Mouse (Mus musculus): ENCODE results near the gene Gadd45gip1. TPM values are rescaled to one million over a fixed set of nuclear protein-coding genes. Genes with fewer than 3 reads are reported as not detected.
"Not testable (repeated sequence)": the region's sequence is repeated elsewhere in the genome, so short reads cannot be mapped to it uniquely, and the experiment has no call there.

The Gadd45gip1 gene
- polyA plus RNA-seq, 1 experiment from 2014 or later = 38.6 TPM

DNA sequence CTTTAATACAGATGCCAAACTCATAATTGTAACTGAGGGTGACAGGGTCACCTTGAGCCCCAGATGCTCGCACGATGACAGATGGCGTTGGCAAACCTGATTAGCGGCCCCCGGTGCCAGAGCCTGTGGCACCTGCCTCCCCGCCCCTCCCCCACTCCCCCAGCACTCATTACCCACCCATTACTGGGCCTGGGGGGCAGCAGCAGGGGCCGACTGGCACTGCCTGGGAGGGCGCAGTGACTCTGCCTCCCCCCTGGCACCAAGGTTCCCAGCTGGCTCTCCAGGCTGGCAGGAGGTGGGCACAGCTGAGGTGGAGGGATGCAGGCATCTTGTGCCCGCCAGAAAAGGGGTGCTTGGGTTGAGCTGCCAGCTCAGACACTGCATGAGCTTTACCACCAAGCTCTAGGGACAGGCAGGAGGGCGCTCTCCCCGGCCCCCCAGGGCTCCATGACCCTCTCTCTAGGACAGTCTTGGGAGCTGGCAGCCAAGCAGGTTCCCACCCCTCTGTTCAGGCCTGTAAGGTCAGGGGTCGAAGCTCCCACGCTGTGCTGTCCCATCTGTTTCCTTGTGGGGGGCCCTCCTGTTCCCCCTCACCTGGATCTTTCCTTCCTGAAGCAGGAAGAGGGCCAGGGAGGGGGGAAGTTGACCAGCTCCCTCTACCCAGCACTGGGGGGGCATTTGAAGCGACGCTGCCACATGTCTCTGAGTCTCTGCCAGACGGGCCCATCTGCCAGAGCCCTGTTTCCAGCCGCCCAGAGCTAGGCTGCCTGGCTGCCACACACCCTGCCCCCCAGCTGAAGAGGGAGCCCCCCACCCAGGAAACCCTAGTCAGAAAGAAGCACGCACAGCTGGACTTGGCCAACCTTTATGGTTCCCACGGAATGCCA is 16.5 kb upstream of the Gadd45gip1 start:
- ATAC-seq (ENCODE audit: insufficient read depth, low FRiP score, low TSS enrichment) (no peak), DNase-seq (ENCODE audit: low spot score) (no peak)
- H3K9ac ChIP-seq (ENCODE audit: low read length) = no peak overlapping the region
- no peaks in the 10 kb centered on the region for H3K36me3 ChIP-seq (ENCODE audit: control insufficient read depth, insufficient read depth, low read length)
- H3K9me3 ChIP-seq (ENCODE audit: control insufficient read depth, low read length) = no peaks in the 10 kb centered on the region
- no peak overlapping the region for H3K4me2 ChIP-seq (ENCODE audit: low read depth)
- 52% methylated on average over 19 of the region's 19 CpGs for WGBS
- peaks cover 9% of the 10 kb centered on the region; the same call in 1 of the 2 replicates for H3K4me1 ChIP-seq (ENCODE audit: control insufficient read depth, insufficient read depth, low read length)
- no peak overlapping the region for H3K27ac ChIP-seq (ENCODE audit: low read depth, low read length)
- H3K4me3 ChIP-seq (ENCODE audit: low read depth, low read length) = no peak overlapping the region
- H3K27me3 ChIP-seq (ENCODE audit: control insufficient read depth, insufficient read depth, low read length) = peaks cover 24% of the 10 kb centered on the region

DNA sequence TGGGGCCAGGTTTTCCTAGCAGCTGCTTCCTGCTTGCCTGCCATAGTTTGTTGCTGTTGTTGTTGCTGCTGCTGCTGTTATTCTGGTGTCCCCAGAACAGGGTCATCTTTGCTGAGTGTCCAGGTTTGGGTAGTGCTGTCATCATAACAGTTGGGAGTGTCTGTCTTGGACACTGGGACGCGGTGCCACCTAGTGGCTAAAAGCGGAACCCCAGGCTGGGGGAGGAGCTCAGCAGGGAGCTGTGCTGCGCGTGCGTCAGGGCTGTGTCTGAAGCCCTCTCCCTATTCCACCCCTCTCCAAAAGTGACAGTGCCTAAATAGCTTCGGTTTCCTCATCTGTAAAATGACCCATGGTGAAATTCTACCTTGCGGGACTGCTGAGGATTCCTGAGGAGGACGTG is 15.8 kb upstream of the Gadd45gip1 start:
- H3K9me3 ChIP-seq (ENCODE audit: control insufficient read depth, low read length) = no peaks in the 10 kb centered on the region
- no peak overlapping the region for H3K4me3 ChIP-seq (ENCODE audit: low read depth, low read length)
- H3K9ac ChIP-seq (ENCODE audit: low read length) = no peak overlapping the region
- H3K4me2 ChIP-seq (ENCODE audit: low read depth) = no peak overlapping the region
- whole genome bisulfite sequencing = 12% methylated on average over 9 of the region's 9 CpGs
- peaks cover 24% of the 10 kb centered on the region for H3K27me3 ChIP-seq (ENCODE audit: control insufficient read depth, insufficient read depth, low read length)
- no peak overlapping the region for H3K27ac ChIP-seq (ENCODE audit: low read depth, low read length)
- ATAC-seq (ENCODE audit: insufficient read depth, low FRiP score, low TSS enrichment) = peak; percentile 39; the same call in 1 of the 2 replicates
- H3K4me1 ChIP-seq (ENCODE audit: control insufficient read depth, insufficient read depth, low read length) = peaks cover 9% of the 10 kb centered on the region; the same call in 1 of the 2 replicates
- peak; percentile 91 for DNase-seq (ENCODE audit: low spot score)
- no peaks in the 10 kb centered on the region for H3K36me3 ChIP-seq (ENCODE audit: control insufficient read depth, insufficient read depth, low read length)

DNA sequence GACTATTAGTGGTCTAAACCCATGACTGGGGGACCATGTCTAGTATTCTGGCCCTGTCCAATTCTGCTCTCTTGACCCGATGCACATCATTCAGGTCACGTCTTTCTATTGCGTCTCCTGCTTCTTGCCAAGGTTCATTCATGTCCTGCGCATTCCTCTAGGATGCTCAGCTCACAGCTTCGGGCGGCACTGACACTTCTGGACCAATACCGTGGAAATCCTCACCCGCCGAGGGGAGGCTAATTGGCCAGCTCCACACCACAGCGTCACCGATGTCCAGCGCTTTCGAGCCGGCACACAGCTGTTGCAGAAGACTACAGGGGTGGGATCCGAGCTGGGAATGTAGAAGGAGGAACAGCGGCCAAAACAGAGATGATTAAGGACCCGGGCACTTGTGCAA is 15.2 kb upstream of the Gadd45gip1 start:
- no peak overlapping the region for H3K4me3 ChIP-seq (ENCODE audit: low read depth, low read length)
- DNase-seq (ENCODE audit: low spot score) (no peak), ATAC-seq (ENCODE audit: insufficient read depth, low FRiP score, low TSS enrichment) (no peak)
- WGBS = 79% methylated on average over 17 of the region's 17 CpGs
- no peaks in the 10 kb centered on the region for H3K9me3 ChIP-seq (ENCODE audit: control insufficient read depth, low read length)
- no peak overlapping the region for H3K27ac ChIP-seq (ENCODE audit: low read depth, low read length)
- H3K27me3 ChIP-seq (ENCODE audit: control insufficient read depth, insufficient read depth, low read length) = peaks cover 20% of the 10 kb centered on the region
- H3K36me3 ChIP-seq (ENCODE audit: control insufficient read depth, insufficient read depth, low read length) = no peaks in the 10 kb centered on the region
- H3K4me2 ChIP-seq (ENCODE audit: low read depth) = no peak overlapping the region
- peaks cover 9% of the 10 kb centered on the region; the same call in 1 of the 2 replicates for H3K4me1 ChIP-seq (ENCODE audit: control insufficient read depth, insufficient read depth, low read length)
- no peak overlapping the region for H3K9ac ChIP-seq (ENCODE audit: low read length)

DNA sequence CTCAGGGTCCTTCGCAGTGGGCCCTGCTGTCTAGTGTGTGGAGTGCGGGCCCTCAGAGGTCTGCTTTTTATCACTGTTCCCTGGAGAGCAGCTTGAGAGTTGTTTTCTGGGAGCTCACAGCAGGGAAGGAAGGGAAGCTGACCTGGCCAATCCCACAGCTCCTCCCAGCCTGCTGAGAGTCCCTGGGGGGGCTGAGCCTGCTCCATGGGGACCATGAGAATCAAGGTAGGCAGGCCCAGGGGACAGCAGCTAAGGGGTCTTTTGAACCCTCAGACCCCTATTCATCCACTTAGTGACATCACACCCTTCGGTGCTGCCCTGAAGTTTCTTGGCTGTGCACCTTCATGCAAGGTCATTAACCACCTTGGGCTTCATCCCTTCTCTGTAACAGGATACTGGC is 8.6 kb upstream of the Gadd45gip1 start, which contains the start of gene Dand5:
TSS of gene Dand5 (minus strand) at position 101 of the 400 bp plus-strand sequence.
- peak within 1 kb of the TSS; percentile 33 for H3K4me2 ChIP-seq (ENCODE audit: low read depth)
- no peak within 1 kb of the TSS for H3K9ac ChIP-seq (ENCODE audit: low read length)
- WGBS = 22% methylated on average over 3 of the region's 3 CpGs
- no peaks in the 10 kb centered on the region for H3K9me3 ChIP-seq (ENCODE audit: control insufficient read depth, low read length)
- H3K27ac ChIP-seq (ENCODE audit: low read depth, low read length) = no peak within 1 kb of the TSS
- H3K4me1 ChIP-seq (ENCODE audit: control insufficient read depth, insufficient read depth, low read length) = 0 out of 2 replicates have a peak, but pooled peaks cover 3% of the 10 kb centered on the region
- H3K27me3 ChIP-seq (ENCODE audit: control insufficient read depth, insufficient read depth, low read length) = peaks cover 3% of the 10 kb centered on the region; the same call in 1 of the 2 replicates
- no peak within 1 kb of the TSS for H3K4me3 ChIP-seq (ENCODE audit: low read depth, low read length)
- ATAC-seq (ENCODE audit: insufficient read depth, low FRiP score, low TSS enrichment) (no peak), DNase-seq (ENCODE audit: low spot score) (no peak)
- no peaks in the 10 kb centered on the region for H3K36me3 ChIP-seq (ENCODE audit: control insufficient read depth, insufficient read depth, low read length)

DNA sequence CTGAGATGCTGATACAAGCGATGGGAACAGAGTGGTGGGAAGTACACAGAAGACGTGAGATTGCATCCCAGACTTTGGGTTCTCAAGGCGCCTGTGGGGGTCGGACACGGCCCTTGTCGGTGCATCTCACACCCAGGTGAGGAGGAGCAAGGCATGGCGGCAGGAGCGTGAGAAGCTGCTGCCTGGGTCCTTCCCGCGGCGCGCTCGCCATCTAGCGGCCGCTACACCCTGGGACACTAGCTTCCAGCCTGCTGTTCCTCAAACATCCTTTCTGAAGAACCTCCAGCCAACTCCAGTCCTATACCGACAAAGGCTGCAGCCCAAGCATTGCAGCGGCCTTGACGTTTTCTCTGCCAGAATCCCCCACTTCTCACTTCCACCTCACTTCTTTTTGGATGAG is 7.7 kb upstream of the Gadd45gip1 start:
- 1% methylated on average over 18 of the region's 18 CpGs for WGBS
- H3K4me2 ChIP-seq (ENCODE audit: low read depth) = peak overlapping the region; percentile 33
- no peak overlapping the region for H3K4me3 ChIP-seq (ENCODE audit: low read depth, low read length)
- peaks cover 3% of the 10 kb centered on the region; the same call in 1 of the 2 replicates for H3K27me3 ChIP-seq (ENCODE audit: control insufficient read depth, insufficient read depth, low read length)
- ATAC-seq (ENCODE audit: insufficient read depth, low FRiP score, low TSS enrichment) (peak; percentile 81), DNase-seq (ENCODE audit: low spot score) (peak; percentile 87)
- H3K27ac ChIP-seq (ENCODE audit: low read depth, low read length) = no peak overlapping the region
- no peaks in the 10 kb centered on the region for H3K36me3 ChIP-seq (ENCODE audit: control insufficient read depth, insufficient read depth, low read length)
- 0 out of 2 replicates have a peak, but pooled peaks cover 3% of the 10 kb centered on the region for H3K4me1 ChIP-seq (ENCODE audit: control insufficient read depth, insufficient read depth, low read length)
- no peaks in the 10 kb centered on the region for H3K9me3 ChIP-seq (ENCODE audit: control insufficient read depth, low read length)
- no peak overlapping the region for H3K9ac ChIP-seq (ENCODE audit: low read length)

DNA sequence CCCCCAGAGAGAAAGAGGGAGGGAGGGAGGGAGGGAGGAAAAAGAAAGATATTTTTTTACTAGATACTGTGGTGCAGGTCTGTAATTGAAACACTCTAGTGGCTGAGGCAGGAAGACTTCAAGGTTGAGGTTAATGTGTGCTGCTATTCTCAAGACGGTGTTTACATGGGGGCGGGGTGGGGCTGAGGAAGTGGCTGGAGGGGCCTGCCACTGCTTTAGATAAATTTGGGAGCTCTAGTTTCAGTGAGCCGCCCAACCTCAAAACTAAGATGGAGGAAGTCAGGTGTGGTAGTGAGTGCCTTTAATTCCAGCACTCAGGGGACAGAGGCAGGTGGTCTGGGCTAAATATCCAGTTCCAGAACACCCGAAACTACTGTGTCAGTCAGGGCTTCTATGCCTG is 5.7 kb upstream of the Gadd45gip1 start:
- WGBS = 65% methylated on average over 4 of the region's 4 CpGs
- DNase-seq (ENCODE audit: low spot score) (no peak), ATAC-seq (ENCODE audit: insufficient read depth, low FRiP score, low TSS enrichment) (no peak)
- no peak overlapping the region for H3K4me2 ChIP-seq (ENCODE audit: low read depth)
- H3K27me3 ChIP-seq (ENCODE audit: control insufficient read depth, insufficient read depth, low read length) = peaks cover 3% of the 10 kb centered on the region; the same call in 1 of the 2 replicates
- no peaks in the 10 kb centered on the region for H3K36me3 ChIP-seq (ENCODE audit: control insufficient read depth, insufficient read depth, low read length)
- no peaks in the 10 kb centered on the region for H3K9me3 ChIP-seq (ENCODE audit: control insufficient read depth, low read length)
- 0 out of 2 replicates have a peak, but pooled peaks cover 3% of the 10 kb centered on the region for H3K4me1 ChIP-seq (ENCODE audit: control insufficient read depth, insufficient read depth, low read length)
- no peak overlapping the region for H3K27ac ChIP-seq (ENCODE audit: low read depth, low read length)
- H3K4me3 ChIP-seq (ENCODE audit: low read depth, low read length) = no peak overlapping the region
- no peak overlapping the region for H3K9ac ChIP-seq (ENCODE audit: low read length)

DNA sequence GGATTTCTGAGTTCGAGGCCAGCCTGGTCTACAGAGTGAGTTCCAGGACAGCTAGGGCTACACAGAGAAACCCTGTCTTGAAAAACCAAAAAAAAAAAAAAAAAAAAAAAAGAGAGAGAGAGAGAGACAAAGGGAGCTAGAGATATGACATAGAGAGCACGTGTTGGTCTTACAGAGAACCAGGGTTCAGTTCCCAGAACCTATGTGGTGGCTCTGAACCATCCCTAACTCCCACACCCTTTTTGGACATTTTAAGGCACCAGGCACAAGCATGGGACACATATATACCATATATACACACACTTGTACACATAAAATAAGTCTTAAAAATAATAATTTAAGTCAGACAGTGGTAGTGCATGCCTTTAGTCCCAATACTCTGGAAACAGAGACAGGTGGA is 4.8 kb upstream of the Gadd45gip1 start:
- WGBS = 87% methylated on average over 2 of the region's 2 CpGs
- not testable (repeated sequence) for H3K9me3 ChIP-seq (ENCODE audit: control insufficient read depth, low read length); ATAC-seq (ENCODE audit: insufficient read depth, low FRiP score, low TSS enrichment); H3K4me2 ChIP-seq (ENCODE audit: low read depth); H3K27ac ChIP-seq (ENCODE audit: low read depth, low read length); H3K36me3 ChIP-seq (ENCODE audit: control insufficient read depth, insufficient read depth, low read length); H3K27me3 ChIP-seq (ENCODE audit: control insufficient read depth, insufficient read depth, low read length); H3K9ac ChIP-seq (ENCODE audit: low read length); H3K4me1 ChIP-seq (ENCODE audit: control insufficient read depth, insufficient read depth, low read length); DNase-seq (ENCODE audit: low spot score); H3K4me3 ChIP-seq (ENCODE audit: low read depth, low read length)

DNA sequence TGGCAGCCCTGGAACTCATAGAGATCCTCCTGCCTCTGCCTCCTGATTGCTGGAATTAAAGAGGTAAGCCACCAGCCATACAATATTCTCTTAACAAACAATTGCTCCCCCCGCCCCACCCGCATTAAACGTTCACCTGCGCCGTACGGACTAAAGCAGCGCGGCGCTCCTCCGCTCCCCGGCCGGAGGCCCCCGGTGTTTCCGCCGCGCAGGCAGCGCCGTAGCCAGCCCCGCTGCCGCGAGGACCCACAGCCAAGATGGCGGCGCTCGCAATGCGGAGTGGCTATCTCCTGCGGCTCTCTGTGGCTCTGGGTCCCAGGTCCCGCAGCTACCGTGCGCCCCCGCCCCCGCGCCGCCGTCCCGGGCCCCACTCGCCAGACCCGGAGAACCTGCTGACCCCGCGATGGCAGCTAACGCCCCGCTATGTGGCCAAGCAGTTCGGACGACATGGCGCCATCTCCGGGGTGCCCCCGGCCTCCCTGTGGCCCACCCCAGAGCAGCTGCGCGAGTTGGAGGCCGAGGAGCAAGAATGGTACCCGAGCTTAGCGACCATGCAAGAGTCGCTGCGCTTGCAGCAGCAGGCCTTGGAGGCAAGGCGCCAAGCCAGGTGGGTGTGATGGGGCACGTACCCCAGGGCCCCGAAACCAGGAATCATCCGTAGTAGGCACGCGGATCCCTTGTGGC is 854 bp downstream of the Gadd45gip1 start:
- peak overlapping the region; percentile 99 for H3K9ac ChIP-seq (ENCODE audit: low read length)
- H3K27ac ChIP-seq (ENCODE audit: low read depth, low read length) = peak overlapping the region; percentile 93
- ATAC-seq (ENCODE audit: insufficient read depth, low FRiP score, low TSS enrichment) (peak; percentile 83), DNase-seq (ENCODE audit: low spot score) (peak; percentile 85)
- H3K4me1 ChIP-seq (ENCODE audit: control insufficient read depth, insufficient read depth, low read length) = peaks cover 6% of the 10 kb centered on the region
- no peaks in the 10 kb centered on the region for H3K9me3 ChIP-seq (ENCODE audit: control insufficient read depth, low read length)
- 2% methylated on average over 58 of the region's 59 CpGs for WGBS
- no peaks in the 10 kb centered on the region for H3K27me3 ChIP-seq (ENCODE audit: control insufficient read depth, insufficient read depth, low read length)
- peak overlapping the region; percentile 63 for H3K4me2 ChIP-seq (ENCODE audit: low read depth)
- peak overlapping the region; percentile 95 for H3K4me3 ChIP-seq (ENCODE audit: low read depth, low read length)
- H3K36me3 ChIP-seq (ENCODE audit: control insufficient read depth, insufficient read depth, low read length) = peaks cover 6% of the 10 kb centered on the region

Data from neural tube, embryonic 11.5 days (tissue).